In the genomic region with DNA sequence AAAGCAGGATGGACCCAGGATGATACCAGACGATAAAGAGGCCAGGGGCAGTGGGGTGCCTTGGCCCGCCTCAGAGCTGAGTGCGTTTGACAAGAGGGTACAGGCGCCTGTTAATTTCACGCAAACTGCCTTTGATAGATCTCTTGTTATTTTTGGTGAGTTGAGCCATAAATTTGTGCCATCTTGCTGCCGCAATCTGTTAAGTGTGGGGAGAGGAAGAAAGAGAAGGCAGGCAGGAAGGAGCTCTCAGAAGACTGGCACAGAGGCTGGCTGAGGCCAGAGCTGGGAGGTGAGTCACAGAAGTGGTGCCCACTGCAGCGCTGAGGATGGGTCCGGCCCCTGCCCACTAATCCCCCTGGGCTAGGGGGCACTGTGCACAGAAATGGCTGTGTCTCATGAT, we compare ENCODE assay signal across 22 mouse cellular contexts. TPM values are rescaled to one million over a fixed set of nuclear protein-coding genes. Genes with fewer than 3 reads are reported as not detected.
DNase-seq lines count a peak whose midpoint lies in the region; ATAC-seq and TF ChIP-seq lines count a peak whose summit lies in the region.
"Had no signal": no experiment of that assay in that cellular context is flagged by ENCODE, and none has a peak within 500 bp of the region (broad histone marks: within the 10 kb centered on the region; RNA-seq: fewer than 3 reads in every experiment).

No protein-coding gene starts in this region.

- H3K4me2 ChIP-seq in forebrain, embryonic 15.5 days (replicated peaks) = no peak overlapping the region
- H3K4me2 ChIP-seq in forebrain, embryonic 11.5 days (ENCODE audit: low read depth, low read length, severe bottlenecking) = no peak overlapping the region
- H3K4me2 ChIP-seq in neural tube, embryonic 15.5 days = no peak overlapping the region
- H3K4me2 ChIP-seq: embryonic facial prominence, embryonic 15.5 days; heart, embryonic 11.5 days; heart, embryonic 15.5 days; hindbrain, embryonic 13.5 days had no signal

- peaks cover 8% of the 10 kb centered on the region for H3K36me3 ChIP-seq in forebrain, embryonic 15.5 days
- no peaks in the 10 kb centered on the region for H3K36me3 ChIP-seq in forebrain, embryonic 11.5 days (ENCODE audit: control insufficient read depth, insufficient read depth, low read length)
- H3K36me3 ChIP-seq in neural tube, embryonic 15.5 days = no peaks in the 10 kb centered on the region; the same call in 1 of the 2 replicates
- H3K36me3 ChIP-seq: heart, embryonic 15.5 days had no signal

- H3K4me3 ChIP-seq in forebrain, embryonic 15.5 days = no peak overlapping the region
- no peak overlapping the region for H3K4me3 ChIP-seq in forebrain, embryonic 11.5 days (ENCODE audit: low read depth, low read length)
- H3K4me3 ChIP-seq in left cerebral cortex, adult 2 months = no peak overlapping the region
- H3K4me3 ChIP-seq in cortical plate, adult 2 months (ENCODE audit: insufficient read depth, low read length) = no peak overlapping the region
- no peak overlapping the region for H3K4me3 ChIP-seq in neural tube, embryonic 15.5 days (replicated peaks)
- H3K4me3 ChIP-seq: embryonic facial prominence, embryonic 15.5 days; erythroblast, embryonic 14.5 days; heart, embryonic 15.5 days; hindbrain, embryonic 13.5 days had no signal

- no peaks in the 10 kb centered on the region for H3K9me3 ChIP-seq in forebrain, embryonic 15.5 days
- no peaks in the 10 kb centered on the region for H3K9me3 ChIP-seq in forebrain, embryonic 11.5 days (ENCODE audit: control insufficient read depth, low read length)
- H3K9me3 ChIP-seq in neural tube, embryonic 15.5 days (replicated peaks) = no peaks in the 10 kb centered on the region
- H3K9me3 ChIP-seq: embryonic facial prominence, embryonic 15.5 days; heart, embryonic 15.5 days; hindbrain, embryonic 13.5 days had no signal

- H3K4me1 ChIP-seq in forebrain, embryonic 15.5 days = peaks cover 58% of the 10 kb centered on the region
- no peaks in the 10 kb centered on the region for H3K4me1 ChIP-seq in forebrain, embryonic 11.5 days (replicated peaks; ENCODE audit: control insufficient read depth, insufficient read depth, low read length)
- H3K4me1 ChIP-seq in cortical plate, adult 2 months (ENCODE audit: control insufficient read depth, insufficient read depth, low read length) = peaks cover 25% of the 10 kb centered on the region
- peaks cover 35% of the 10 kb centered on the region for H3K4me1 ChIP-seq in neural tube, embryonic 15.5 days

- no peak for DNase-seq in forebrain, embryonic 11.5 days (ENCODE audit: low spot score)
- DNase-seq in left cerebral cortex, adult 2 months (ENCODE audit: extremely low spot score in 1 of 2, low spot score in 2 of 2) = no peak
- DNase-seq in left cerebral cortex, adult 8-10 months (ENCODE audit: low spot score in 2 of 2) = no peak
- DNase-seq in layer of hippocampus, postnatal 14 days (ENCODE audit: low spot score in 2 of 2) = no peak
- DNase-seq: adrenal gland, adult 2 months; adrenal gland, postnatal 25 days; cerebellum, adult 2 months; embryo, embryonic 11 days; gastrocnemius, postnatal 10 days; heart, adult 18-20 months; heart, postnatal 14 days had no signal

- no peak overlapping the region for H3K9ac ChIP-seq in forebrain, embryonic 15.5 days (replicated peaks)
- H3K9ac ChIP-seq in forebrain, embryonic 11.5 days (ENCODE audit: low read length) = no peak overlapping the region
- H3K9ac ChIP-seq in neural tube, embryonic 15.5 days (replicated peaks) = no peak overlapping the region
- H3K9ac ChIP-seq: embryonic facial prominence, embryonic 15.5 days; heart, embryonic 15.5 days; hindbrain, embryonic 13.5 days had no signal

- TF ChIP-seq POLR2A in cortical plate, adult 2 months (IDR thresholded peaks at IDR 0.05; ENCODE audit: extremely low read depth, insufficient read depth, low read length) = no peak

- intact Hi-C loops in left cerebral cortex, adult 2 months (cut with DNase I) = loop anchor here (5.0 kb wide), 1 partner anchor 277 kb away; no protein-coding TSS in a partner anchor

- WGBS in forebrain, embryonic 15.5 days = 70% methylated on average over 8 of the region's 8 CpGs
- 87% methylated on average over 8 of the region's 8 CpGs for WGBS in forebrain, embryonic 11.5 days
- WGBS in neural tube, embryonic 15.5 days = 69% methylated on average over 8 of the region's 8 CpGs

- ATAC-seq in forebrain, embryonic 15.5 days (replicated peaks) = no peak
- ATAC-seq in forebrain, embryonic 11.5 days (replicated peaks; ENCODE audit: low FRiP score) = no peak
- no peak for ATAC-seq in neural tube, embryonic 15.5 days (ENCODE audit: low FRiP score)
- ATAC-seq: intestine, embryonic 16.5 days; Patski had no signal

- H3K27ac ChIP-seq in forebrain, embryonic 15.5 days (replicated peaks) = peak overlapping the region; percentile 78
- H3K27ac ChIP-seq in forebrain, embryonic 11.5 days (ENCODE audit: low read depth, low read length) = no peak overlapping the region
- peak overlapping the region; percentile 83 for H3K27ac ChIP-seq in left cerebral cortex, adult 2 months
- H3K27ac ChIP-seq in cortical plate, adult 2 months (ENCODE audit: insufficient read depth, low read length) = peak overlapping the region; percentile 67; the same call in 1 of the 2 replicates
- 0 out of 2 replicates have a peak overlapping the region, but pooled peaks have one; percentile 49 for H3K27ac ChIP-seq in neural tube, embryonic 15.5 days (replicated peaks)
- H3K27ac ChIP-seq: embryonic facial prominence, embryonic 15.5 days; heart, embryonic 15.5 days had no signal

- H3K27me3 ChIP-seq in forebrain, embryonic 15.5 days = no peaks in the 10 kb centered on the region
- no peaks in the 10 kb centered on the region; the same call in 1 of the 2 replicates for H3K27me3 ChIP-seq in forebrain, embryonic 11.5 days (ENCODE audit: control insufficient read depth, insufficient read depth, low read length)
- H3K27me3 ChIP-seq in neural tube, embryonic 15.5 days (replicated peaks) = no peaks in the 10 kb centered on the region
- H3K27me3 ChIP-seq: embryonic facial prominence, embryonic 15.5 days; Patski had no signal

- TF ChIP-seq CTCF in left cerebral cortex, adult 2 months (IDR thresholded peaks at IDR 0.05) = no peak
- TF ChIP-seq CTCF in cortical plate, adult 2 months (IDR thresholded peaks at IDR 0.05; ENCODE audit: extremely low read depth, insufficient read depth, low read length) = no peak

RNA-seq across cellular contexts. Expression of gene Adgrb2, which starts 10.6 kb away (rescaled TPM):
- polyA plus RNA-seq in forebrain, embryonic 15.5 days (2015; fragmentation: Nextera tagmentation; extraction: Ambion mirVana) = 12.9 and 13.2 TPM in 2 replicates
- 3.6 and 8.2 TPM in 2 replicates for polyA plus RNA-seq in forebrain, embryonic 11.5 days (2014; fragmentation: Nextera tagmentation; extraction: Ambion mirVana)
- 100 to 1,000 TPM; 422 to 424 TPM for total RNA-seq in left cerebral cortex, adult 2 months (2021)
- total RNA-seq in left cerebral cortex, adult 8-10 months (2022) = 100 to 1,000 TPM; 349 to 362 (median 356) TPM
- 306 and 345 TPM in 2 replicates for polyA plus RNA-seq in cortical plate, adult 2 months (2012; rRNA removed)
- 11.9 and 15.5 TPM in 2 replicates for polyA plus RNA-seq in neural tube, embryonic 15.5 days (2015; fragmentation: Nextera tagmentation; extraction: Ambion mirVana)
- total RNA-seq in layer of hippocampus, postnatal 14 days (2021) = 100 to 1,000 TPM; 451 to 472 TPM
- polyA plus RNA-seq: erythroblast, embryonic 14.5 days had no signal

RNA-seq across cellular contexts. Expression of gene Col16a1, which starts 52.4 kb away (rescaled TPM):
- polyA plus RNA-seq in forebrain, embryonic 15.5 days (2015; fragmentation: Nextera tagmentation; extraction: Ambion mirVana) = 4.6 and 5.1 TPM in 2 replicates
- polyA plus RNA-seq in forebrain, embryonic 11.5 days (2014; fragmentation: Nextera tagmentation; extraction: Ambion mirVana) = 5.9 and 6.3 TPM in 2 replicates
- total RNA-seq in left cerebral cortex, adult 2 months (2021) = 10 to 100 TPM; 16.2 to 20.1 TPM
- total RNA-seq in left cerebral cortex, adult 8-10 months (2022) = 10 to 100 TPM; 14.6 to 26.0 (median 18.3) TPM
- 35.6 and 41.0 TPM in 2 replicates for polyA plus RNA-seq in cortical plate, adult 2 months (2012; rRNA removed)
- polyA plus RNA-seq in neural tube, embryonic 15.5 days (2015; fragmentation: Nextera tagmentation; extraction: Ambion mirVana) = 24.5 and 25.8 TPM in 2 replicates
- total RNA-seq in layer of hippocampus, postnatal 14 days (2021) = 10 to 100 TPM; 11.4 to 16.2 TPM
- total RNA-seq: CH12.LX had no signal
- polyA plus RNA-seq: erythroblast, embryonic 14.5 days had no signal

Comparison
In these comparisons a context has a peak if more than half of its experiments do, and no peak if none do; other contexts are left out.
1. RNA of gene Adgrb2, which starts 10.6 kb away (polyA plus RNA-seq): 306 to 345 TPM in cortical plate, adult 2 months; 11.9 to 15.5 TPM in neural tube, embryonic 15.5 days, 12.9 to 13.2 TPM in forebrain, embryonic 15.5 days and 3.6 to 8.2 TPM in forebrain, embryonic 11.5 days; every median in the first group is over 10 times any median in the second.